Mouse (Mus musculus): ENCODE measurements around the gene Gbp3. TPM values are rescaled to one million over a fixed set of nuclear protein-coding genes. Genes with fewer than 3 reads are reported as not detected.
"Not testable (repeated sequence)": the region's sequence is repeated elsewhere in the genome, so short reads cannot be mapped to it uniquely, and the experiment has no call there.

The Gbp3 gene
- polyA plus RNA-seq, 1 experiment from 2014 or later, result 0.79 TPM

GRCm38 (mm10) chr3:142542776-142543175 is 17.1 kb upstream of the Gbp3 start:
- ATAC-seq (replicated peaks; ENCODE audit: insufficient number of reproducible peaks, low FRiP score, low TSS enrichment); H3K9me3 ChIP-seq (replicated peaks; ENCODE audit: control insufficient read depth, low read length); H3K4me3 ChIP-seq (ENCODE audit: low read depth, low read length); H3K27me3 ChIP-seq (ENCODE audit: control insufficient read depth, insufficient read depth, low read length); H3K9ac ChIP-seq (ENCODE audit: low read depth, low read length); H3K4me2 ChIP-seq; H3K27ac ChIP-seq (ENCODE audit: low read depth, low read length); H3K4me1 ChIP-seq (ENCODE audit: control insufficient read depth, insufficient read depth, low read length); H3K36me3 ChIP-seq (ENCODE audit: control insufficient read depth, insufficient read depth, low read length): not testable (repeated sequence)
- 84% methylated on average over 12 of the region's 12 CpGs for WGBS (ENCODE audit: insufficient replicate concordance)

GRCm38 (mm10) chr3:142546690-142547089 is 13.1 kb upstream of the Gbp3 start:
- no peak overlapping the region for H3K9ac ChIP-seq (ENCODE audit: low read depth, low read length)
- no peak overlapping the region for H3K4me3 ChIP-seq (ENCODE audit: low read depth, low read length)
- H3K27me3 ChIP-seq (ENCODE audit: control insufficient read depth, insufficient read depth, low read length), result no peaks in the 10 kb centered on the region
- H3K27ac ChIP-seq (ENCODE audit: low read depth, low read length), result no peak overlapping the region
- H3K4me1 ChIP-seq (ENCODE audit: control insufficient read depth, insufficient read depth, low read length), result no peaks in the 10 kb centered on the region
- no peak overlapping the region for H3K4me2 ChIP-seq
- no peaks in the 10 kb centered on the region for H3K9me3 ChIP-seq (replicated peaks; ENCODE audit: control insufficient read depth, low read length)
- no peak for ATAC-seq (replicated peaks; ENCODE audit: insufficient number of reproducible peaks, low FRiP score, low TSS enrichment)
- 75% methylated on average over 3 of the region's 3 CpGs for WGBS (ENCODE audit: insufficient replicate concordance)
- H3K36me3 ChIP-seq (ENCODE audit: control insufficient read depth, insufficient read depth, low read length), result no peaks in the 10 kb centered on the region

- Histone ChIP-seq H3K4me3 (ENCODE audit: low read depth, low read length) (no peak overlapping the region), H3K9me3 (replicated peaks; ENCODE audit: control insufficient read depth, low read length) (no peaks in the 10 kb centered on the region), H3K4me2 (no peak overlapping the region), H3K27ac (ENCODE audit: low read depth, low read length) (no peak overlapping the region), H3K4me1 (ENCODE audit: control insufficient read depth, insufficient read depth, low read length) (no peaks in the 10 kb centered on the region), H3K27me3 (ENCODE audit: control insufficient read depth, insufficient read depth, low read length) (no peaks in the 10 kb centered on the region), H3K9ac (ENCODE audit: low read depth, low read length) (no peak overlapping the region), H3K36me3 (ENCODE audit: control insufficient read depth, insufficient read depth, low read length) (no peaks in the 10 kb centered on the region)
- no peak for ATAC-seq (replicated peaks; ENCODE audit: insufficient number of reproducible peaks, low FRiP score, low TSS enrichment)
- 81% methylated on average over 3 of the region's 3 CpGs for WGBS (ENCODE audit: insufficient replicate concordance)
Measured at GRCm38 (mm10) chr3:142550052-142550676, 9.7 kb upstream of the Gbp3 start.

GRCm38 (mm10) chr3:142554601-142555000 is 5.2 kb upstream of the Gbp3 start:
- no peak overlapping the region for H3K4me3 ChIP-seq (ENCODE audit: low read depth, low read length)
- no peak overlapping the region for H3K4me2 ChIP-seq
- no peak for ATAC-seq (replicated peaks; ENCODE audit: insufficient number of reproducible peaks, low FRiP score, low TSS enrichment)
- H3K27ac ChIP-seq (ENCODE audit: low read depth, low read length), result no peak overlapping the region
- H3K36me3 ChIP-seq (ENCODE audit: control insufficient read depth, insufficient read depth, low read length), result no peaks in the 10 kb centered on the region
- WGBS (ENCODE audit: insufficient replicate concordance), result 66% methylated on average over 1 of the region's 1 CpGs
- no peak overlapping the region for H3K9ac ChIP-seq (ENCODE audit: low read depth, low read length)
- no peaks in the 10 kb centered on the region for H3K4me1 ChIP-seq (ENCODE audit: control insufficient read depth, insufficient read depth, low read length)
- no peaks in the 10 kb centered on the region for H3K9me3 ChIP-seq (replicated peaks; ENCODE audit: control insufficient read depth, low read length)
- no peaks in the 10 kb centered on the region for H3K27me3 ChIP-seq (ENCODE audit: control insufficient read depth, insufficient read depth, low read length)

GRCm38 (mm10) chr3:142555623-142556022 is 4.2 kb upstream of the Gbp3 start:
- ATAC-seq (replicated peaks; ENCODE audit: insufficient number of reproducible peaks, low FRiP score, low TSS enrichment), result no peak
- Histone ChIP-seq H3K4me1 (ENCODE audit: control insufficient read depth, insufficient read depth, low read length) (no peaks in the 10 kb centered on the region), H3K36me3 (ENCODE audit: control insufficient read depth, insufficient read depth, low read length) (no peaks in the 10 kb centered on the region), H3K27ac (ENCODE audit: low read depth, low read length) (no peak overlapping the region), H3K9ac (ENCODE audit: low read depth, low read length) (no peak overlapping the region), H3K27me3 (ENCODE audit: control insufficient read depth, insufficient read depth, low read length) (no peaks in the 10 kb centered on the region), H3K4me2 (no peak overlapping the region), H3K9me3 (replicated peaks; ENCODE audit: control insufficient read depth, low read length) (no peaks in the 10 kb centered on the region), H3K4me3 (ENCODE audit: low read depth, low read length) (no peak overlapping the region)
- WGBS (ENCODE audit: insufficient replicate concordance), result 83% methylated on average over 11 of the region's 11 CpGs

GRCm38 (mm10) chr3:142560296-142560948 is 596 bp downstream of the Gbp3 start:
- no peak overlapping the region for H3K27ac ChIP-seq (ENCODE audit: low read depth, low read length)
- ATAC-seq (replicated peaks; ENCODE audit: insufficient number of reproducible peaks, low FRiP score, low TSS enrichment), result no peak; the same call in 1 of the 2 replicates
- H3K9ac ChIP-seq (ENCODE audit: low read depth, low read length), result peak overlapping the region; percentile 44; the same call in 1 of the 2 replicates
- no peaks in the 10 kb centered on the region for H3K4me1 ChIP-seq (ENCODE audit: control insufficient read depth, insufficient read depth, low read length)
- no peaks in the 10 kb centered on the region for H3K9me3 ChIP-seq (replicated peaks; ENCODE audit: control insufficient read depth, low read length)
- peak overlapping the region; percentile 52 for H3K4me2 ChIP-seq
- H3K27me3 ChIP-seq (ENCODE audit: control insufficient read depth, insufficient read depth, low read length), result no peaks in the 10 kb centered on the region
- WGBS (ENCODE audit: insufficient replicate concordance), result 11% methylated on average over 12 of the region's 12 CpGs
- H3K36me3 ChIP-seq (ENCODE audit: control insufficient read depth, insufficient read depth, low read length), result no peaks in the 10 kb centered on the region
- H3K4me3 ChIP-seq (ENCODE audit: low read depth, low read length), result peak overlapping the region; percentile 29

DNA sequence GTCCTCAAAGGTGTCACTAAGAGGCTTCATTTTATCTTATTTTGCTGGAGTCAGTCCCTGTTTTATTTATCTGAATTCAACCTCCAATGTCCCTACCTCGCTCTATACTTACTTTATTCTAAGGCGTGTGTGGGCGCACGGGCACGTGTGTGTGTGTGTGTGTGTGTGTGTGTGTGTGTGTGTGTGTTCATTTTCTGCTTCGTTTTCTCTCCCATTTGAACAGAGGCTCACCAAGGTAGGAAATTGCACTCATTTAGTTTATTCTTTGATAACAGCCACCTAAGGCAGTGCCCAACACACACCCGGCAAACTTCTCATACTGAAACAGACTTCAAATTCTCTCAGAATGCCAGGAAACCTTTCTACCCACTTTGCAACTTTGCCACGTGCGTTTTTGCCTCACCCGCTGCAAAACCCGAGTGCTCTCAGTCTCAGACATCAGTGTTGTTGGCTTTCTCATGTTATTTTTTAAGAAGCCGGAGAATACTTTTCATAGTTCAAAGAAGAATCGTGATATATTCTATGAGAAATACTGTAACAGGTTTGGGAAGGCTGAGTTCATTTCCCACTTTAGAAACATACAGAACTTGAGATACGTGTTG is 1.3 kb downstream of the Gbp3 start:
- no peaks in the 10 kb centered on the region for H3K36me3 ChIP-seq (ENCODE audit: control insufficient read depth, insufficient read depth, low read length)
- 78% methylated on average over 14 of the region's 14 CpGs for WGBS (ENCODE audit: insufficient replicate concordance)
- H3K4me3 ChIP-seq (ENCODE audit: low read depth, low read length), result no peak overlapping the region
- H3K4me2 ChIP-seq, result no peak overlapping the region
- ATAC-seq (replicated peaks; ENCODE audit: insufficient number of reproducible peaks, low FRiP score, low TSS enrichment), result no peak
- no peak overlapping the region for H3K27ac ChIP-seq (ENCODE audit: low read depth, low read length)
- no peaks in the 10 kb centered on the region for H3K9me3 ChIP-seq (replicated peaks; ENCODE audit: control insufficient read depth, low read length)
- no peaks in the 10 kb centered on the region for H3K27me3 ChIP-seq (ENCODE audit: control insufficient read depth, insufficient read depth, low read length)
- no peak overlapping the region for H3K9ac ChIP-seq (ENCODE audit: low read depth, low read length)
- H3K4me1 ChIP-seq (ENCODE audit: control insufficient read depth, insufficient read depth, low read length), result no peaks in the 10 kb centered on the region

GRCm38 (mm10) chr3:142561666-142562065 is 1.8 kb downstream of the Gbp3 start:
- no peak for ATAC-seq (replicated peaks; ENCODE audit: insufficient number of reproducible peaks, low FRiP score, low TSS enrichment)
- H3K4me1 ChIP-seq (ENCODE audit: control insufficient read depth, insufficient read depth, low read length), result no peaks in the 10 kb centered on the region
- no peak overlapping the region for H3K4me2 ChIP-seq
- H3K4me3 ChIP-seq (ENCODE audit: low read depth, low read length), result no peak overlapping the region
- H3K36me3 ChIP-seq (ENCODE audit: control insufficient read depth, insufficient read depth, low read length), result no peaks in the 10 kb centered on the region
- no peaks in the 10 kb centered on the region for H3K9me3 ChIP-seq (replicated peaks; ENCODE audit: control insufficient read depth, low read length)
- no peak overlapping the region for H3K27ac ChIP-seq (ENCODE audit: low read depth, low read length)
- WGBS (ENCODE audit: insufficient replicate concordance), result 75% methylated on average over 7 of the region's 7 CpGs
- H3K9ac ChIP-seq (ENCODE audit: low read depth, low read length), result no peak overlapping the region
- no peaks in the 10 kb centered on the region for H3K27me3 ChIP-seq (ENCODE audit: control insufficient read depth, insufficient read depth, low read length)

Measured in heart, embryonic 11.5 days (tissue).